Mouse (Mus musculus): Measurements from ENCODE around the gene Efcc1. TPM values are rescaled to one million over a fixed set of nuclear protein-coding genes. Genes with fewer than 3 reads are reported as not detected.
"Not testable (repeated sequence)": the region's sequence is repeated elsewhere in the genome, so short reads cannot be mapped to it uniquely, and the experiment has no call there.

Gene Efcc1
- polyA plus RNA-seq, 1 experiment from 2014 or later: 6.2 TPM

GRCm38 (mm10) chr6:87763376-87764280 is 33.0 kb downstream of the Efcc1 start:
- H3K9ac ChIP-seq: no peak overlapping the region
- no peaks in the 10 kb centered on the region for H3K27me3 ChIP-seq
- WGBS: 67% methylated on average over 4 of the region's 4 CpGs
- no peak overlapping the region for H3K27ac ChIP-seq
- H3K4me2 ChIP-seq: no peak overlapping the region
- no peaks in the 10 kb centered on the region for H3K4me1 ChIP-seq (replicated peaks)
- no peak overlapping the region for H3K4me3 ChIP-seq
- no peaks in the 10 kb centered on the region for H3K36me3 ChIP-seq
- H3K9me3 ChIP-seq: no peaks in the 10 kb centered on the region; the same call in 1 of the 2 replicates
- ATAC-seq (ENCODE audit: low FRiP score): no peak

DNA sequence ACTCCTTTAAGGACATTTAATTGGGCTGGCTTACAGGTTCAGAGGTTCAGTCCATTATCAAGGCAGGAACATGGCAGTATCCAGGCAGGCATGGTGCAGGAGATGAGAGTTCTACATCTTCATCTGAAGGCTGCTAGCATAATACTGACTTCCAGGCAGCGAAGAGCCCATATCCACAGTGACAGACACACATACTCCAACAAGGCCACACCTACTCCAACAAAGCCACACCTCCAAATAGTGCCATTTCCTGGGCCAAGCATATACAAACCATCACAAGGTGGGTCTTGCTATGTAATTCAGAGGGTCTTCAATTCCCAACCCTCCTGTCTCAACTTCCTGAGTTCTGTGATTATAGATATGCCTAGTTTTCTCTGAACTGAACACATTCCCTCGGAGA is 33.6 kb downstream of the Efcc1 start:
- H3K27ac ChIP-seq; H3K9ac ChIP-seq; H3K27me3 ChIP-seq; H3K36me3 ChIP-seq; H3K4me1 ChIP-seq (replicated peaks); H3K4me3 ChIP-seq; H3K4me2 ChIP-seq; ATAC-seq (ENCODE audit: low FRiP score); H3K9me3 ChIP-seq: not testable (repeated sequence)
- 96% methylated on average over 2 of the region's 2 CpGs for WGBS

- H3K27me3 ChIP-seq: no peaks in the 10 kb centered on the region
- H3K4me2 ChIP-seq: no peak overlapping the region
- no peak overlapping the region for H3K27ac ChIP-seq
- no peak overlapping the region for H3K9ac ChIP-seq
- H3K36me3 ChIP-seq: no peaks in the 10 kb centered on the region
- no peaks in the 10 kb centered on the region; the same call in 1 of the 2 replicates for H3K9me3 ChIP-seq
- WGBS: 56% methylated on average over 8 of the region's 8 CpGs
- H3K4me1 ChIP-seq (replicated peaks): no peaks in the 10 kb centered on the region
- no peak for ATAC-seq (ENCODE audit: low FRiP score)
- no peak overlapping the region for H3K4me3 ChIP-seq
These were observed 40.0 kb downstream of the Efcc1 start for GRCm38 (mm10) chr6:87770626-87771025.

- H3K4me3 ChIP-seq: no peak overlapping the region
- H3K9ac ChIP-seq: no peak overlapping the region
- ATAC-seq (ENCODE audit: low FRiP score): no peak
- no peak overlapping the region for H3K27ac ChIP-seq
- no peaks in the 10 kb centered on the region for H3K36me3 ChIP-seq
- H3K9me3 ChIP-seq: no peaks in the 10 kb centered on the region
- no peak overlapping the region for H3K4me2 ChIP-seq
- H3K4me1 ChIP-seq (replicated peaks): no peaks in the 10 kb centered on the region
- WGBS: 44% methylated on average over 1 of the region's 1 CpGs
- H3K27me3 ChIP-seq: no peaks in the 10 kb centered on the region
These were observed 43.8 kb downstream of the Efcc1 start for GRCm38 (mm10) chr6:87774466-87774865.

DNA sequence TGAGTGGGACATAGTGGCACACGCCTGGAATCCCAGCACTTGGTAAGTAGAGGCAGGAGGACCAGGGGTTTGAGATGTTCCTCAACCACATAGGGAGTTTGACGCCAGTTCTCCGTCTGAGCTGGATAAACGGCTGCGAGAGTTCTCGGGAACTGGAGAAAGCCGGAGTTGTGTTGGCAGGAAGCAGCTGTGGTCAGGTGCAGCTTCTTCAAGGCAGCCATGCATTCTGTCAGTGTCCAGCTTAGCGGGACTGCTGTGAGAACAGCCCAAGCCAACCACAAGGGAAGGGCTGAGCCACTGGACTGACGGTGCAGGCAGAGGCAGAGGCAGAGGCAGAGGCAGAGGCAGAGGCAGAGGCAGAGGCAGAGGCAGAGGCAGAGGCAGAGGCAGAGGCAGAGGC is 44.2 kb downstream of the Efcc1 start:
- no peak overlapping the region for H3K27ac ChIP-seq
- ATAC-seq (ENCODE audit: low FRiP score): no peak
- no peaks in the 10 kb centered on the region for H3K27me3 ChIP-seq
- H3K36me3 ChIP-seq: no peaks in the 10 kb centered on the region
- H3K4me2 ChIP-seq: no peak overlapping the region
- no peak overlapping the region for H3K4me3 ChIP-seq
- H3K9ac ChIP-seq: no peak overlapping the region
- WGBS: 89% methylated on average over 9 of the region's 9 CpGs
- no peaks in the 10 kb centered on the region for H3K9me3 ChIP-seq
- no peaks in the 10 kb centered on the region for H3K4me1 ChIP-seq (replicated peaks)

GRCm38 (mm10) chr6:87775588-87776245 is 45.0 kb downstream of the Efcc1 start:
- Histone ChIP-seq H3K27me3 (no peaks in the 10 kb centered on the region), H3K9ac (no peak overlapping the region), H3K36me3 (no peaks in the 10 kb centered on the region), H3K27ac (no peak overlapping the region), H3K9me3 (no peaks in the 10 kb centered on the region), H3K4me3 (no peak overlapping the region), H3K4me2 (no peak overlapping the region), H3K4me1 (replicated peaks) (no peaks in the 10 kb centered on the region)
- WGBS: 79% methylated on average over 3 of the region's 3 CpGs
- ATAC-seq (ENCODE audit: low FRiP score): no peak

DNA sequence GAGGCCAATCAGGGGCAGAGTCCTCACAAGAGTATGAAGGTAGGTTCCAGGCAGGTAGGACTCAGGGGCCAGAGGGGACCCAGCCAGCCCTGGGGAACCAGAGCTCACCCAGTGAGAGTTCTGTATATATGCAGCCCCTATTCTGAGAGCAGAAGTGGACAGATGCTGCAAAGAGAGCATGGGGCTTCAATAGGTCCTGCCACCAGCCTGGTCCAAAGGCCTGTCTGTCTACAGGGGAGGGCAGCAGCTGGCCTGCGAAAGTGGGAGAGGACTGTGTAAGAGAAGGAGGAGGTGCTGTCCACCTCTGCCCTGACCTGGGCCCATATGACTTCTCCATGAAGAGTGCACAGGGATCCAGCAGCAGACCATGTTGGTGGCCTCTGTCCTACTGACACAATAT is 46.0 kb downstream of the Efcc1 start:
- Histone ChIP-seq H3K27me3 (no peaks in the 10 kb centered on the region), H3K27ac (no peak overlapping the region), H3K4me2 (no peak overlapping the region), H3K9me3 (no peaks in the 10 kb centered on the region), H3K9ac (no peak overlapping the region), H3K4me3 (no peak overlapping the region), H3K4me1 (replicated peaks) (no peaks in the 10 kb centered on the region), H3K36me3 (no peaks in the 10 kb centered on the region)
- no peak for ATAC-seq (ENCODE audit: low FRiP score)
- 100% methylated on average over 1 of the region's 1 CpGs for WGBS

DNA sequence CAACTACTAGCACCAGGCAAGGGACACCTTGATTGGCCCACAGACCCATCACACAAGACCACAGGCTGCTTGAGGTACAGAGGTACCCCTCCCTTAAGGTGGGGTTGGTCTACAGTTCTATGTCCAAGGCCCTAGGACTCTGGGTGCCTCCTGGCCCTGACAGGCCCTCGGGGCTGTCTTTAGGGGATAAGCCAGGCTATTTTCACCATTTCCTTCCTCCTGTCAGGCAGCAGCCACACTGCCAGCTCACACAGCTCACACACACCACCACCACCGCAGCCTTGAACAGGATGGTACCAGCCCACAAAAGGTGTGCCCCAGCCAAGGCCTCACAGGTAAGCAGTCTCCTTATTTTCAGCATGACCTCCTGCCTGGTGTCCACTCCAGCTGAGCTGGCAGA is 47.2 kb downstream of the Efcc1 start, which contains the start of gene Gp9:
Gene Gp9, plus strand, starts transcription at position 231 of the 400 bp plus-strand sequence.
- H3K9ac ChIP-seq: no peak within 1 kb of the TSS
- no peak for ATAC-seq (ENCODE audit: low FRiP score)

GRCm38 (mm10) chr6:87778294-87779173 is 47.9 kb downstream of the Efcc1 start:
- no peak for ATAC-seq (ENCODE audit: low FRiP score)
- 82% methylated on average over 11 of the region's 11 CpGs for WGBS

More for the DNA sequence above, 47.2 kb downstream of the Efcc1 start, which contains the start of gene Gp9:
- H3K27me3 ChIP-seq: no peaks in the 10 kb centered on the region
- no peak within 1 kb of the TSS for H3K27ac ChIP-seq
- no peaks in the 10 kb centered on the region for H3K9me3 ChIP-seq
- no peak within 1 kb of the TSS for H3K4me3 ChIP-seq
- WGBS: 89% methylated on average over 2 of the region's 2 CpGs
- no peaks in the 10 kb centered on the region for H3K4me1 ChIP-seq (replicated peaks)
- H3K4me2 ChIP-seq: no peak within 1 kb of the TSS
- H3K36me3 ChIP-seq: no peaks in the 10 kb centered on the region

DNA sequence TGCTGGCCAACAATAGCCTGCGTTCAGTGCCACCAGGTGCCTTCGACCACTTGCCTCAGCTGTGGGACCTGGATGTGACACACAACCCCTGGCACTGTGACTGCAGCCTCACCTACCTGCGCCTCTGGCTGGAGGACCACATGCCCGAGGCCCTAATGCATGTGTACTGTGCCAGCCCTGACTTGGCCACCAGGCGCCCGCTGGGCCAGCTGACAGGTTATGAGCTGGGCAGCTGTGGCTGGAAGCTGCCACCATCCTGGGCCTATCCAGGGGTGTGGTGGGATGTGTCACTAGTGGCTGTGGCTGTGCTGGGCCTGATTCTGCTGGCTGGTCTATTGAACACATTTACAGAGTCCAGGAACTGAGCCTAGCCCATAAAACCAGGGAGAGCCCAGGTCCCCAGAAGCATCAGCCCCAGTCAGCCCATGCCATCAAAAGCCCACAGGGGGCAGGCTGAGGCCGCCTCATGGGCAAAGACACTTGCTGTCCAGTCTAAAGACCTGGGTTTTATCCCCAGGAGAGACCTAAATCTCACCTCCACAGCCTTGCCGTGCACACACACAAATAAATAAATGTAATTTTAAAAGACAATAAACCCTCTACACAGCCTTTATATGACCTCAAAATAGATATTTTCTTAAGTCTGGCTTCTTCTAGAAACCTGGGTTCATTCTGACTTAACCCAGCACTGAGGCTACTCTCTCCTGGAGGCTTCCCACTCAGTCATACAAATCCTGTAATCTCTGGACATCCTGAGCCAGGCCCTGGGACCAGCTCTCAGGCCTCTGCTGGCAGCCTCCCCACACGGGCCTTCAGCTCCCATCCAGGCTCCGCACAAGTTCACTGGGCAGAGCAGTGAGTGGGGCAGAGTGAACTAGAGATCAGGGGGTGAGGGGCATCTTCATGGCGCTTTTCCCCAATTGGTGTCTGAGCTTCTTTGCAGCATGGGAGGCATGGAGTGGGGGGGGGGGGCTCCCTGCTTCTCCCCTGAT is 48.8 kb downstream of the Efcc1 start:
- no peak overlapping the region for H3K9ac ChIP-seq
- H3K4me1 ChIP-seq (replicated peaks): no peaks in the 10 kb centered on the region
- ATAC-seq (ENCODE audit: low FRiP score): no peak
- WGBS: 91% methylated on average over 11 of the region's 11 CpGs
- no peaks in the 10 kb centered on the region for H3K27me3 ChIP-seq
- H3K4me3 ChIP-seq: no peak overlapping the region
- H3K9me3 ChIP-seq: no peaks in the 10 kb centered on the region
- H3K36me3 ChIP-seq: no peaks in the 10 kb centered on the region
- H3K27ac ChIP-seq: no peak overlapping the region
- no peak overlapping the region for H3K4me2 ChIP-seq

More at GRCm38 (mm10) chr6:87778294-87779173, 47.9 kb downstream of the Efcc1 start:
- Histone ChIP-seq H3K27ac (no peak overlapping the region), H3K27me3 (no peaks in the 10 kb centered on the region), H3K36me3 (no peaks in the 10 kb centered on the region), H3K4me1 (replicated peaks) (no peaks in the 10 kb centered on the region), H3K4me2 (no peak overlapping the region), H3K4me3 (no peak overlapping the region), H3K9me3 (no peaks in the 10 kb centered on the region), H3K9ac (no peak overlapping the region)

DNA sequence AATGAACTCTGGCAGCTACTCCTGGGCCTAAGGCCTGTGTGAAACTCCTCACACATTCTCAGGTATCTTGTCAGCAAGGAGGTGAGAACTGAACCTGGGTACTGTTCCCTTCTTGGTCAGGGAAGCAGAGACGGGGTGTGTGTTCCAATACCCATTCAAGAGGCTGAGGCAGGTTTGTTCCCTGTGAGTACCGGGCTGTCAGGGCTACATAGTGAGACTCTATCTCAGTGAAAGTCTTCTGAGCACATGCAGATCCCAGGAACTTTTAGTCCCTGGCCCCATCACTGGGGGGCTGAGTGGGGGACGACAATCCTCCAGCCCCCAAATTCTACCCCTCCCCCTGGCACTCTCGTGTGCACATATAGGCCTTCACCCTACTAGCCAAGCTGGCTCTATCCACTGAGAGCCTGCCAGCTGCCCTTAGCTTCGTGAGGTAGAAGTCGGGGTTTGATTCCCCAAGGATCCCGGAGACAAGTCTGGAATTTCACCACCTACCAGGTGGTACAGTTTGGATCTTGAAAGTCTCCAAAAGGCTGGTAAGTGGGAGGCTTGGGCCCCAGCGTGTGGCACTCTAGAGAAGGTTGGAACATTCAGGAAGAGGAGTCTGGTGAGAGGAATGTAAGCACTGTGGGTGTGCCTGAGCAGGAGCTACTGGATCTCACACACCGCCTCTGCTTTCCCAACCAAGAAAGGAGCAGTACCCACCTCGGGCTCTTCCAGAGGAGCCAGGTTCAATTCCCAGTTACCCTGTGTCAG is 50.1 kb downstream of the Efcc1 start:
- Histone ChIP-seq H3K27me3 (no peaks in the 10 kb centered on the region), H3K36me3 (no peaks in the 10 kb centered on the region), H3K9ac (no peak overlapping the region), H3K4me2 (no peak overlapping the region), H3K27ac (no peak overlapping the region), H3K4me3 (no peak overlapping the region), H3K4me1 (replicated peaks) (no peaks in the 10 kb centered on the region), H3K9me3 (no peaks in the 10 kb centered on the region)
- 85% methylated on average over 10 of the region's 10 CpGs for WGBS
- ATAC-seq (ENCODE audit: low FRiP score): no peak
